Mouse (Mus musculus) gastrocnemius, adult 2 months (tissue): Measurements from ENCODE around the gene Gpn3. TPM values are rescaled to one million over a fixed set of nuclear protein-coding genes. Genes with fewer than 3 reads are reported as not detected.

Experiments
- DNase-seq: peaks from one replicate; pipeline ENCODE4 v3.0.0; 2022
- H3K27ac ChIP-seq: fragments of 200-600 bp; 2 replicates; pipeline ENCODE4 v1.8.1; 2022; ENCODE audit warnings: mild to moderate bottlenecking
- H3K4me3 ChIP-seq: fragments of 200-600 bp; 2 replicates; pipeline ENCODE4 v1.8.1; 2022; ENCODE audit warnings: mild to moderate bottlenecking, moderate library complexity
- CTCF ChIP-seq: fragments of 200-600 bp; IDR thresholded peaks from 2 replicates; pipeline ENCODE4 v1.8.1; 2022; ENCODE audit warnings: antibody characterized with exemption, mild to moderate bottlenecking, moderate library complexity
- intact Hi-C: fragments of 180-260 bp; cut with DNase I; formaldehyde crosslinking; loops from one replicate; pipeline ENCODE4 v1.15.1; 2025
- total RNA-seq, 2 experiments: library from RNA; stranded (reverse); gene quantifications; 2 replicates each; pipeline ENCODE4 v1.2.3; 2021

Gene Gpn3
- total RNA-seq, 2 experiments from 2014 or later: 22.1 to 28.5 TPM

DNA sequence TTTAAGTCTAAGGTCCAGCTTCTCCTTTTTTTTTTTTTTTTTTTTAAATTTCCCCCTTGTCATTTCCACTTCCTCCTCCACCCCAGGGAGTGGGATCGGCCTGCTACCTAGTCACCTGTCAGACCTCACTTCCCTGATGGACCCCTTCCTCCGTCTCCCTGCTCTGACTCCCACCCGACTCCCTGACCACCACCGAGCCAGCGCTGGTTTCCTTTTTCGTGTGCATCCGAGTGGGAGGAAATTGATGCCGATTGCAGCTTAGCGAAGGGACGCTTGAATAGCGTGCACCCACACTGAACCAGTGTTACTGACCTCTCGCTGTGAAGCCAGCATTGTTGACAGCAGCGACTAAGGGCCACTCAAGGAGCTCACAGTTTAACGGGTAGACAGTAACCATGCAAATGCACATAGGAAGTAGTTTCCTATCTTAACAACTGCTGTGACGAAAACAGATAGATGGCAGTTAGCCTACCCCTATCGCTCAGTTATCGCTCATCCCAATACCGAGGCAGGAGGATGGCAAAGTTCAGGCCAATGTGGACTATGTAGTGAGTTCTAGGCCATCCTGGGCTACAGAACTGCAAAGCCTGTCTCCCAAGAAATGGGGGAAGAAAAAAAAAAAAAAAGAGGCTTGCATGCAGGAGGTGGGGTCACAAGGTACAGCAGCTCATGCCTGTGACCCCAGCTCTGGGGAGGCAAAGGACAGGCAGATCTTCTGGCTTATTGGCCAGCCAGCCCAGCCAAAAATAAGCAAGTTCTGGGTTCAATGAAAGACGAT, 20.7 kb downstream of the Gpn3 start:
- peak overlapping the region; percentile 89 for H3K4me3 ChIP-seq
- intact Hi-C loops: loop anchor here (5.0 kb wide), 2 partner anchors 125 to 260 kb away; no protein-coding TSS in a partner anchor
- TF ChIP-seq CTCF: no peak
- peak overlapping the region; percentile 94 for H3K27ac ChIP-seq
- DNase-seq: peak; percentile 38

GRCm38 (mm10) chr5:122393887-122394286, 22.2 kb downstream of the Gpn3 start:
- intact Hi-C loops: loop anchor here (5.0 kb wide), 2 partner anchors 127 to 262 kb away; no protein-coding TSS in a partner anchor
- TF ChIP-seq CTCF: peak; percentile 84
- H3K4me3 ChIP-seq: no peak overlapping the region
- no peak overlapping the region for H3K27ac ChIP-seq
- DNase-seq: peak; percentile 79

DNA sequence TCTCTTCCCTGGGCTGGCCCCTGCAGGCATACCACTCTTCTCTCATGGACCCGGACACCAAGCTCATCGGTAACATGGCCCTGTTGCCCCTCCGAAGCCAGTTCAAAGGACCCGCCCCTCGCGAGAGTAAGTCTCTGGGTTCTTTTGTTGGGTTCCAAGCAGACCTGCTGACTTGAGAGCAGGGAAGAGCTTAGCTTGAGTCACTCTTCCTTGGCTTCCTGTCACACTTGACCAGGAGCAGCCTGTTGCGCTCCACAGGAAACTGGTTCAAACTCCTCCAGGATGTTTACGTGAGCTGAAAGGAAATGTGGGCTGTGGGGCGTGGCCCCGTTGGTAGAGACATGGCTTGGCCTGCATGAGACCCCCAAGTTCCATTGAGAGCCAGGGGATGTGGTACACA, 25.1 kb downstream of the Gpn3 start:
- Histone ChIP-seq H3K27ac (peak overlapping the region; percentile 83), H3K4me3 (peak overlapping the region; percentile 60)
- intact Hi-C loops: no loop called here
- DNase-seq: peak; percentile 42
- no peak for TF ChIP-seq CTCF

DNA sequence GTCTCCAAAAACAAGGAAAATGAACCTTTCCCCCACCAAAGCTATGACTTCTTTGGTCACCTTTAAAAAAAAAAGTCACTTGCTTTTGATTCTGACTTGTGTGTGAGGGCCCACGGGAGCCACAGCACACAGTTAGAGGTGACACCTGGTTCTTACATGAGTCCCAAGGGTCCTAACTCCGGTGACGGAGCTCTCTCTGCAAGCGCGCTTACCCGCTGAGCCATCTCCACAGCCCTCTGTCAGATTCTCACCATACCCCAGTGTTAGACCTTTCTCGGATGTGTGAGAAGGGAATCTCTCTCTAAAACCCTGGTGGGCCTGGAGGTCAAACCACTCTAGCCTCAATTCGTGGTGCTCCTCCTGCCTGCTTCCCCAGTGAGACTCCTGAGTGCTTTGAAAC, 25.8 kb downstream of the Gpn3 start:
- H3K27ac ChIP-seq: peak overlapping the region; percentile 83
- DNase-seq: no peak
- intact Hi-C loops: no loop called here
- no peak for TF ChIP-seq CTCF
- peak overlapping the region; percentile 60 for H3K4me3 ChIP-seq

DNA sequence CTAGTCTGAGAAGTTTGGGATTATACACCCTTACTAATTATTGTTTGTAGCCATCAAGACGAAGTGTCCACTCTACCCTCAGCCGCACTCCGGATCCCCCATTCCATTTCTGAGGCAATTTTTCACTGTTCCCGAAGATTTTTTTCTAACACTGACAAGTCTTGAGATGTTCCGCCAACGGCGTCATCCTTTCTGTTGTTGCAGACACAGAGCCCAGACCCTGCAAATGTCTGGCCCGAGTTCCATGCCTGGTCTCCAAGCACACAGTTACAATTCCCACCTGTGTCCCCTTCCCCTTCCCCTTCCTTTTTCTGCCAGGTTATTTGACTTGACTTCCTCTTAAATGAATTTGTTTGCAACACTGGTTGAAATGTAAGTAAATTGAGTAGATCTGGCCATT, 28.2 kb downstream of the Gpn3 start:
- Histone ChIP-seq H3K27ac (peak overlapping the region; percentile 87), H3K4me3 (no peak overlapping the region)
- TF ChIP-seq CTCF: no peak
- intact Hi-C loops: no loop called here
- no peak for DNase-seq

GRCm38 (mm10) chr5:122400628-122401302, 29.1 kb downstream of the Gpn3 start:
- DNase-seq: peak; percentile 81
- peak overlapping the region; percentile 87 for H3K27ac ChIP-seq
- peak overlapping the region; percentile 49 for H3K4me3 ChIP-seq
- intact Hi-C loops: loop anchor here (1.0 kb wide), 2 partner anchors 227 to 326 kb away; no protein-coding TSS in a partner anchor
- no peak for TF ChIP-seq CTCF

- intact Hi-C loops: loop anchor here (1.0 kb wide), 2 partner anchors 226 to 325 kb away; no protein-coding TSS in a partner anchor
These were observed 29.6 kb downstream of the Gpn3 start for GRCm38 (mm10) chr5:122401303-122401640.

GRCm38 (mm10) chr5:122402160-122402559, 30.5 kb downstream of the Gpn3 start:
- intact Hi-C loops: no loop called here
- Histone ChIP-seq H3K27ac (peak overlapping the region; percentile 53), H3K4me3 (no peak overlapping the region)
- DNase-seq: no peak
- no peak for TF ChIP-seq CTCF

More at GRCm38 (mm10) chr5:122401303-122401640, 29.6 kb downstream of the Gpn3 start:
- Histone ChIP-seq H3K4me3 (peak overlapping the region; percentile 49), H3K27ac (peak overlapping the region; percentile 87)
- no peak; the same call in 1 of the 2 replicates for TF ChIP-seq CTCF
- DNase-seq: peak; percentile 83

- peak overlapping the region; percentile 53 for H3K27ac ChIP-seq
- DNase-seq: peak; percentile 63
- H3K4me3 ChIP-seq: no peak overlapping the region
- no peak for TF ChIP-seq CTCF
- intact Hi-C loops: no loop called here
These were observed 31.1 kb downstream of the Gpn3 start for GRCm38 (mm10) chr5:122402772-122403171.

DNA sequence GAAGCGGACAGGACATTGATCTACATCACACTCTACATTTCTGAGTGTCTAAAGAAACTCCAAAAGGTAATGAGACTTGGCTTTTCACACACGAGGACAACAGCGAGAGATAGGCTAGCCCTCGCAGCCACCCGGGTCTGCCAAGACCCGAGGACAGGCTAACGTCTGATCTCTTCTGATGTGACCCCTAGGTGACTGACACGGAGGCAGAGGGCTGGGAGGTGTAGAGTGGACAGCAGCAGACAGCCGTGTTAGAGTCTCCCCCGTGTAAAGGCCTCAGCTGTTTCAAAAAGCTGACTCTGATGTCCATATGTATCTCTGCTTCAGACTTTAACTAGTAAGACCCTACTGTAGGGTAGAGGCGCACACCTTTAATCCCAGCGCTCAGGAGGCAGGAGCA, 31.7 kb downstream of the Gpn3 start:
- H3K4me3 ChIP-seq: no peak overlapping the region
- no peak for TF ChIP-seq CTCF
- no peak overlapping the region for H3K27ac ChIP-seq
- intact Hi-C loops: no loop called here
- DNase-seq: no peak

DNA sequence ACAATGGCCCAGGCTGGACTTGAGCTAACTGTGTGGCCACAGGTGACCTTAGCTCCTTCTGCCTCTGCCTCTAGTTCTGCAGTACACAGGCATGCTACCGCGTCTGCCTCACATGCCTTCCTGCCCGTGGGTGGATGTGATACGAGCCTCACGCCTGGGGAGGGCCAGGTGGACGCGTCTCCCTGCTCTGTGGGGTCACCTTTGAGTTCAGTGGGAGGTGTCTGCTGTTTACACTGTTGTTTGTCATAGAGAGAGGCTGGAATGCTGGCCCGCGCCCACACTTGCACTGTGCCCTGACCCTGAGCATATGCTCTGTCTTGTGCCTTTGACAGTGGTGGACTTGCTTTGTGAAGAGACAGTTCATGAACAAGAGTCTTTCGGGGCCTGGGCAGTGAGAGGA, 33.9 kb downstream of the Gpn3 start:
- intact Hi-C loops: loop anchor here (5.0 kb wide), 1 partner anchor 92 kb away; no protein-coding TSS in a partner anchor
- Histone ChIP-seq H3K27ac (no peak overlapping the region), H3K4me3 (no peak overlapping the region)
- DNase-seq: no peak
- TF ChIP-seq CTCF: no peak

GRCm38 (mm10) chr5:122409692-122410645, 38.3 kb downstream of the Gpn3 start:
- TF ChIP-seq CTCF: peak; percentile 44
- no peak overlapping the region for H3K27ac ChIP-seq
- no peak for DNase-seq
- no peak overlapping the region for H3K4me3 ChIP-seq
- intact Hi-C loops: loop anchor here (5.0 kb wide), 1 partner anchor 87 kb away; no protein-coding TSS in a partner anchor
